Mouse (Mus musculus) heart, adult 18-20 months (tissue): ENCODE data around the gene Kif1b. TPM values are rescaled to one million over a fixed set of nuclear protein-coding genes. Genes with fewer than 3 reads are reported as not detected.
"Not testable (repeated sequence)": the region's sequence is repeated elsewhere in the genome, so short reads cannot be mapped to it uniquely, and the experiment has no call there.

ENCODE experiments used
- DNase-seq, 2 experiments: peaks; one replicate each; pipeline ENCODE4 v3.0.0; 2021 to 2022; ENCODE audit warnings: mixed read lengths in 1 of 2
- total RNA-seq, 2 experiments: library from RNA; stranded (reverse); gene quantifications; 2 replicates each; pipeline ENCODE4 v1.2.3; 2021

Gene Kif1b
- total RNA-seq, 2 experiments from 2014 or later, result 154 to 180 TPM

DNA sequence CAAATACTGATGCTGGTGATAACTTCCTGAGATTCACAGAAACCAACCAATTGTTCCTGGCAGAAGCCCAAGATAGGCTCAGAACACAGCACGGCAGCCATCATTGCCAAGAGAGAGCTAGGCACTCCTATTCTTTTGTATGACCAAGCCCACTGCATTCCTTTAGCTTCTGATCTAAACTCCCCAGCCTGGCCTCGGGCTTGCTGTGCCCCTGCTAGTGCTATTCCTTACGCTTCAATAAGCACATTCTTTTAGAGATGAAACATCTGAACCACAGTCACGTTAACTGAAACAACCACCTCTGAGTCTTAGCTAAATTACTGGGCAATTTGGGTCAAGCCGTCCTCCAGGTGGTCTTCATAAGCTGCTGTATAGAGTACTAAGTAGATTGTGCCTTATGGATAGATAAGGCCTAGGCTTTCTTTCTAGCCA lies 87.4 kb downstream of the Kif1b start:
- no peak for DNase-seq

DNA sequence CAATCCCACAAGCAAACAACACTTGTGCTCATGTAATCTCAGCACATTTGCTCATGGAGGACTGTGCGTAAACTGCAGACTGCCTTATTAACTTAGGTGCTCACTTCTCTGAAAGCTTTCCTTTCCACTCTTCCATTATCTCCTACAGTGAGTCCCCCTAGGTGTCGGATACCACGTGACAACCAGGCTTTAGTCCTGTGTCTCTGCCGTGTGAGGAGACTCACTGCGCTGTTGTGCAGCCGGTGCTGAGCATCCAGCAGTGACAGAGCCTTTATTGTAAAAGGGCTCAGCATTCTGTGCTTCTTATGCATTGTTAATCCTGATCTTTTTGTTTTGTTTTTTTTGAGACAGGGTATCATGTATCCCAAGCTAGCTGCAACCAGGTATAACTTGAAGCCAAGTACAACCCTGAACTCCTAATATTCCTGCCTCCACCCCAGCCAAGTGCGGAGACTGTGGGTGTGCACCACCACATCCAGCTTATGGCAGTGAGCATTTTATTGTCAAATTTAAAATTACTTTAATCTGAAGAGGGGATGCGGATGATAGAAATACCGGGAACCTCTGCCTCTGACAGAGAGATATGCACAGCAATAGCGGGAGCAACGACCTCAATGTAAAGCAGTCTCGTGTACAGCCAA lies 88.0 kb downstream of the Kif1b start:
- no peak for DNase-seq

DNA sequence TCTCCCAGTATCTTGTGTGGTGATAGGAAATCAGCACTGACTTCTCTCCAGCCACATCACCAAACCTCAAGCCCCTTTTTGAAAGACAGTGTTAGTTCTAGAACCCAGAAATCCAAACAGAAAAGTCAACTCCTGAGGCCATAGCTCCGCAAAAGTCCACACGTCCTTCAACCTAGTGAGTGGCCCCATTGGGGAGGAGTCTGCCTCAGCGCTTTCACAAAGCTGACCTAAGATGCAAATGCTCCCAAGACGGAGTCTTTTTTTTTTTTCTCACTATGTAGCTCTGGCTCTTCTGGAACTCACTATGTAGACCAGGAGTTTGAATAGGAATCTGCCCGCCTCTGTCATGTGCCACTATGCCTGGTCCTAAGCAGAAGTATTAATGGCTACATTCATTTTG lies 89.0 kb downstream of the Kif1b start:
- no peak for DNase-seq

DNA sequence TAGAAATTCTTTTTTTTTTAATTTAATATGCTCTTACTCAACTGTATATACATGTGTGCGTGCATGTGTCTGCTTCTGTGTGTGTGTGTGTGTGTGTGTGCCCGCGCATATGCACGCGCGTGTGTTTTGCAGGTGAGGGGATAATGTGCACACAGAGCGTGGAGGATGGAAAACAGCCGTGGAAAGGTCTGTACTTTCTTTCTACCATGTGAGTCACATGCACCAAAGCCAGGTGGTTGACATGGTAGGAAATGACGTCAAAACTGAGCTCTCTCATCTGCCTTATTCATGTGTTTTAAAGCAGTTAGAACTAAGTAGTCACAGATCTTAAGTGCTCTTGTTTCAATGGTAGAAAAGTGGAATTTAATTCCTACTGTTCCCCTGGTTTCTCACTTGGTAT lies 91.5 kb downstream of the Kif1b start:
- DNase-seq, result no peak

DNA sequence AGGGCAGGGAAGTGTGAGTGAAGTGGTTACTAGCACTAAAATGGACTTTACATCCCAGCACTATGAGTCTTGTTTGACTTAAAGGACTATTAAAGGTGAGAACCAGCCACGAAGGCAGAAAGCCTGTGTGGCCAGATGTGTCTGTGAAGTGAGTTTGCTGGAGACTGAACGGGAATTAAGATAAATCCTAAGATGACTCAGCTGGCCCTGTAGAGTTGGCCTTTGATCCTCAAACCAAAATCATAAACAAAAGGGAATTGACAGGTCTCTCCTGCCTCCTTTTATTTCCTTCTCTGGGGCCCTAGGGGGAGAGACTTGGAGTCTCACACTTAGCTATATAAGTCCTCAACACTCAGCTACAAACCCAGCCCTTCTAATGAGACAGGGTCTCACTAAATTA lies 92.1 kb downstream of the Kif1b start:
- no peak for DNase-seq

DNA sequence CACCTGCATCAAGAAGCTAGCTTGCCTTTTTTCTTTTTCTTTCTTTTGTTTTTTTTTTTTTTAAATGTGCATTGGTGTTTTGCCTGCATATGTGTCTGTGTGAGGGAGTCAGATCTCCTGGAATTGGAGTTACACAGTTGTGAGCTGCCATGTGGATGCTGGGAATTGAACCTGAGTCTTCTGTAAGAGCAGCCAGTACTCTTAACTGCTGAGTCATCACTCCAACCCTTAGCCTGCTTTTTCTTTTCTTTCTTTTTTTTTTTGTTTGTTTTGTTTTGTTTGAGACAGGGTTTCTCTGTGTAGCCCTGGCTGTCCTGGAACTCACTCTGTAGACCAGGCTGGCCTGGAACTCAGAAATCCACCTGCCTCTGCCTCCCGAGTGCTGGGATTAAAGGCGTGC lies 93.0 kb downstream of the Kif1b start:
- DNase-seq, result not testable (repeated sequence)

DNA sequence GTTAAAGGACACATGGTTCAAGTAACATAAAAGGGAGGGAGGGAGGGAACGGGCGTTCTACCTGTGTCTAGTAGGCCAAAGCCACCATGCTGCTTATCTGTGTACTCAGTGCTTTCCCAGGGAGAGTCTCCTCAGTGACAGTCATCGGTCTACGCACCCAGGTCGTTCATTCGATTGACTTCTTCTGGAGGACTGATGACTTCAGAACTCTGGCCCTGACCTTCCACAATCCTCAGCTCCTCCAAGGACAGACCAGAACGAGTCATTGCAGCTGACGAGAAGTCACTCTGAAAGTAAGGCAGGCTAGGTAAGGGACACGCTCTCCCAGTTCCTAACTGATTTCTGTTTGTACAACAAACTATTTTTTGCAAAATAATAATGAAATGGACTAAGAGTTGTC lies 94.0 kb downstream of the Kif1b start:
- no peak for DNase-seq

DNA sequence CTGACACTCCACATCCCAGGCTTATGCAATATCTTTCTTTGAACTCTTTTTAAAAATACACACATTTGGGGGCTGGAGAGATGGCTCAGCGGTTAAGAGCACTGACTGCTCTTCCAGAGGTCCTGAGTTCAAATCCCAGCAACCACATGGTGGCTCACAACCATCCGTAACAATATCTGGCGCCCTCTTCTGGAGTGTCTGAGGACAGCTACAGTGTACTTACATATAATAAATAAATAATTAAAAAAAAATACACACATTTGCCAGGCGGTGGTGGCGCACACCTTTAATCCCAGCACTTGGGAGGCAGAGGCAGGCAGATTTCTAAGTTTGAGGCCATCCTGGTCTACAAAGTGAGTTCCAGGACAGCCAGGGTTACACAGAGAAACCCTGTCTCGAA lies 96.1 kb downstream of the Kif1b start:
- DNase-seq, result peak in 1 of 2 experiments; percentile 32

DNA sequence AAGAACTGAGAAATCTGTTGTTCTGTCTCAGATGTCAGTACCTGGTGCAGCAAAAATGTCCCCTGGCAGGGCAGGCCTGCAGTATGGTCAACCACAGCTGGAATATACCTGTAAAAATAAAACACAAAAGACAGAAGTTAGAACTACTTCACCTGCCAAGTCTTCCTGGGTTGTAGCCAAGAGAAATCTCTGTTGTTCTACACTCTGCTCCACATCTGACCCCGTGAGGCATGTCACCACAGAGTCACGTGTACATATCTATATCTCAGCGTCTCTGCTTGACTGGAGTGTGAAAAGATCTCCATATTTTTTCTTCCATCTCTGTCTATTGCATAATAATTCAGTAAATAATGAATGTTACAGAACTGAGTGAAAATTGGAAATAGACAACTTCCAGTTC lies 105.0 kb downstream of the Kif1b start:
- DNase-seq, result no peak

DNA sequence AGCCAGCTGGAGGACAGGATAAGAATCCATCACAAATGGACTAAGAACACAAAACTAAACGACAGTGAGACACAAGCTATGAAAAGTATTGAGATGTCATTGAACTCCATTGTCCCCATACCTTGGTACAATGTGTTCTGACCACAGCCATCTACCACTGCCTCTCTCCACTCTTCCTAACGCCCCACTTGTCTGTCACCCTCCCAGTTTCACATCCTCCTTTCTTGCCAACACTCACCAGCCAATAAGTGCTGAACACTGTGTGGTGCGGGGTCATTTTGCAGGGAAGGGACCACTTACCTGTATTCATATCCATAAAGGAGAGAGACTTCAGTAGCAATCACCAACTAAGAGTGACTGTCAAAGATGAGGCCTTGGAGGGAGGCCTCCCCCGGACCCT lies 106.4 kb downstream of the Kif1b start:
- DNase-seq, result no peak

DNA sequence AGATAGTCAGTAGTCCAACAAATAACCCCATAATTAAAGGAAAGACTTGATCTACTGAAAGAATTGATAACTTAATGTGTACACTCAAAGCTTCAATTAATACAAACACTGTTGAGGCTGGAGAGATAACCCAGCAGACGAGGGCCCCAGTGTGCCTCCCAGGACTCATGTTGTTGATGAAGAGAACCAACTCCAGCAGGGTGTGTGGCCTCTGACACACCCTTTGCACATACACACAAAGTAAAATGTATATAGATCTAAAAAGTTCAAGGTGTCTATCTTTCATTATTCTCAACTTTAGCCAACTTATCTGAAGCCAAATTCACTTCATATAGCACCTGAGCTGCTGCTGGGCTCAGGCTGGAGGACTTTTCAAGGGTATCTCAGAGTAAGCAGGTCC lies 110.3 kb downstream of the Kif1b start:
- no peak for DNase-seq

DNA sequence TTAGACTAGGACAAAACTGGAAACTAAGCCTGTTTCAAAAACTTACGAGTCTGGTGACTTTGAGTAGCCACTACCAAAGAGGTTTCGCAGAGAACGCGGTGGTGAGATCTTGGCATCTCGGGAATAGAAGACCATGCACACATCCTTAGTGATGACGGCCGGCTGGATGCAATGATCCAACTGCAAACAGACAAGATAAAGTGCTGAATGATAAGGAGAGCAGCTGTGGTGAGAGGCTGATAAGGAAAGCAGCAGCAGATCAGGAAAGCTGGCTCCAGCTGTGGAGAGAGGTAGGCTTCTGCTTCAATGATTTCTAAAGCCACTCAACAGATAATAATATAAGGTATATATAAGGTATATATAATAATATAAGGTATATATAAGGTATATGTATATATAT lies 116.4 kb downstream of the Kif1b start:
- no peak for DNase-seq

DNA sequence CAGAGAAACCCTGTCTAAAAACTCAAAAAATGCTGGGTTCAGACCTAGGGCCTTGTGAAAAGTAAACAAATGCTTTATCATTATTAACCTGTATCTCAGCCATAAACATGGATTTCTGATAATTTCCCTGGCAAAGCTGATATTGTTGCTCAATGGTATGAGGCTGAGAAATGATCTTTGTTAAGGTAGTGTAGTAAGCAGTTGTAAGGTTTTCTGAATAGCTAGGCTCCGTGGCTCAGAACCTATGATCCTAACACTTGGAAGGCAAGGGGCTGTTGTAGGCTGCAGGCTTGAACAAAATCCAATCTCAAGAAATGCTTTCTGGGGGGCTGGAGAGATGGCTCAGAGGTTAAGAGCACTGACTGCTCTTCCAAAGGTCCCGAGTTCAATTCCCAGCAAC lies 118.9 kb downstream of the Kif1b start:
- DNase-seq, result no peak

DNA sequence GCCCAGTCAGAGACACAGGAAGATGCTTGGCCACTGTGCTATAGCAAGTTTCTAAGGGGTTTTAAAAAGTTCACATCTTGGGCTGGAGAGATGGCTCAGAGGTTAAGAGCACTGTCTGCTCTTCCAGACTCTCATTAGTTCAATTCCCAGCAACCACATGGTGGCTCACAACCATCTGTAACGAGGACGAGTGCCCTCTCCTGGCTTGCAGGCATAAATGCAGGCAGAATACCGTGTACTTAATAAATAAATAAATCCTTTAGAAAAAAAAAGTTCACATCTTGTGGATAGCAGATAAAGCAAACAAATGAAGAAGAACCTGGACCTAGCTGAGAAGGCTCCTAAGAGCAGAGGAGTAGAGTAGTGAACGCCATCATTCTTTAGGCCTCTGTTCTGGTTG lies 124.7 kb downstream of the Kif1b start:
- DNase-seq, result peak in 1 of 2 experiments; percentile 39

DNA sequence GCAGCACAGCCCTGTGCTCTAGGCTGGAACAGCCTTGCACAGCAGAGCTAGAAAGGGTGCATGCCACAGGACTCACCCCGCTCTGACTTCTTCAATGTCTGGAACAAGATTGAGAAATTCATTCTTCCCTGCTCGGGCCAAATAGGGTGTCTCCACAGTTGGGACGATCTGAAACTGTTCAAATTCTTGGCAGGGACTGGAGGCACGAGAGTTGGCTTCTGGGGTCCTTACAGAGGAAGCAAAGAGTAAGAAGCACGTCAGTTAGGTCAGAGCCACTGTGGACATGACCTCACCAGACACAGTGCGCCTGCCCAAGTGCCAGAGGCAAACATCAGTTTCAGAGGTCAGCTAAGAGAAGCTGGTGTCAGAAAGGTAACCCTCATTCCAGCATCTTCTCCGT lies 125.3 kb downstream of the Kif1b start:
- DNase-seq, result peak; percentile 30 to 69

DNA sequence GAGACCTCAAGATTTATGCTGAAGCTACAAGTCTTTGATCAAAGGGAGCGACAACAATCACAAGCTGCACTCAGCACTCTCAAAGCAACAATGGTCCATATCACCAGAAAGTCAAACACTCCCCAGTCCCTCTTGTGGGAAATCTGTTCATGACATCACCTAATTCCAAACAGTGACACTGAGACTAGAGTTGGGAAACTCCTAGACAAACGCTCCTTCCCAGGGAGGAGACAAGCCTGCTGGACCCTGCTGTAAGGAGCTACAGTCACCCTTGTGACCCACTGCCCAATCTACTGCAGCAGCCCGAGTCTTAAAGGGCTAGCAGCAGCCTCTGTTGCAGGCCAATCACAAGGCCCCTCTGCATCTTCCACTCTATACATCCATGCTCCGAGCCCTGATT lies 127.9 kb downstream of the Kif1b start:
- peak in 1 of 2 experiments; percentile 28 for DNase-seq

DNA sequence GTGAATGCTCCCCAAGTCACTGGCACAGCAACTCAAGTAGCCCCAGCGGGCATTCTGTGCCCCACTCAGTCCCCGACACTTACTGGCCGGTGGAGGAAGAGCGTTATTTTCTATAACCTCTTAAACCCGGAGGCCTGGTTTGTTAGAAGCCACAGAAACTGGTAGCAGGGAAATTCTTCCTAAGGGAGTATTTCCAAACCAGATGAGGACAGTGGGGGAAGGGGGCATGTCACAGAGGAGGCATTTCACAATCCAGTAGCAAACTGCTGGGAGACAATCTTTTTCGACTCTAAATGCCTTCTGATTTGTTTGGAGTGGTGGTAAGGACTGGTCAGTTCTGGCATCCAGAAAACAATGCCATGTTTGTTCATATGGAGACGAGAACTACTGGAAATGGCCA lies 128.3 kb downstream of the Kif1b start:
- DNase-seq, result no peak

DNA sequence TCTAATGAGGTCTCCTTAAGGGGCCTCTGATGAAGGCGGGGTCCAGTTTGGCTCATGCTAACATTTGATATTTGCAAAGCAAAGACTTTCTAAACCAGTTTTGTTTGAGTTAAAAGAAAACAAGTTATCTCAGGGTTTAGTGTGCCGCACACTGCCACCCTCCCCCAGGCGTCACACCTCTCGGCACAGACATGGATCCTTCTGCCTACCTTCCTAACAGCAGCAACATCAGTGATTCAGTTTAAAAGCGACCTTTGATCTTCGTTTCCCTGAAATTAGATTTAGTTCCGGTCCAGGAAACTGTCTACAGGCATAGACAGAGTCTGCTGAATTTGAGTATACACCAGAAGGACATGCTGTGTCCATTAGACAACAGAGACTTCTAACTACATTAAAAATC lies 129.2 kb downstream of the Kif1b start:
- no peak for DNase-seq

DNA sequence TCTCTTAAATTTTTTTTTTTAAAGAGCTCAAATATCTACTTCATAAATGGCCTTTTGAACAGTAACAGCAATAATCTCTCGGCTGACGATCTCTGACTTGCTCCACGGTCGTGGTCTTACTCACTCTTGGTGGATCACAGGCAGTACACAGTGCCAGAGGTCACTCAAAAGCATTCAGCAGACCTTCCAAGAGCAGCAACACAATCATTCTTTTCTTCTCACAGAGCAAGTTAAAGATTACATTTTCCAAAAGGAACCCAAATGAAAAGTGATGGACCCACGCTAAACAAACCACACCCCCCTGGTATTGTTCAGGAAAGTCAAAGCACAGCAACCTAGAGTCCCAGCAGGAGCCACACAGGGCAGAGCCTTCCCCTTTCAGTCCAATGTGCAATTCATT lies 130.4 kb downstream of the Kif1b start:
- DNase-seq, result no peak

DNA sequence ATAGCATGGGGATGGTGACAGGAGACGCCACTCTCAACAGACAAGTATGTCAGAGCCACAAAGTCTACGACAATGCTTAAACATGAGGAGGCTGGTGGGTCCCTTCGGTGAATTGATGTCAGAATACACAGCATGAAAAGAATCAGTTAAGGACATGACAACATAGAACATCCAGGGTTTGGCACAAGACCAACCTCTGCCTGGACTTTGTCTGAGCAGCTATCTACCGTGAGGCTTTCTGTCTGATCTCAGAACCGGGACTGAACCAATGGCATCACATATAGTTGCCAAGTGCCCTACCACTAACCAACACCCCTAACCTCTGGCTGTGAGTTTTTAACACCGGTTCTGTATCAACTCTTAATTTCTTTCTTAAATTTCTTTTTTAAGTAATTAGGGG lies 130.8 kb downstream of the Kif1b start:
- DNase-seq, result no peak

DNA sequence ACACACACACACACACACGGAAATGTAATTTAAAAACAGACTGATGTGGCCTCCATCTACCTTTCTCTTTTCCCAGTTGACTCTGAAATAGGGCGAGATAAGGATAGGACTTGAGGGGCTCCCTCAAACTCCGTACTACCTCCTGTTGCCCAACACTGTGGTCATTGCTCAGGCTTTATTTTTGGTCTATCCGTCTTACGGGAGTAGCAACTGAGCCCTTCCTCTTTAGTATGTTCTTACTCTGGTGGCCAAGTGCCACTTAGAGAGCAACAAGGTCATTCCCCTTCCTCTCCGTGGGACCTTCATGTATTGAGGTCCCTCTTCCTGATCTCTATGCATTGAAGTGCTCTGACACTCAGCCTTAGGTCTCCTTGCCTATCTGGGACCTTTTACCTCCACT lies 133.8 kb downstream of the Kif1b start:
- peak in 1 of 2 experiments; percentile 20 for DNase-seq

DNA sequence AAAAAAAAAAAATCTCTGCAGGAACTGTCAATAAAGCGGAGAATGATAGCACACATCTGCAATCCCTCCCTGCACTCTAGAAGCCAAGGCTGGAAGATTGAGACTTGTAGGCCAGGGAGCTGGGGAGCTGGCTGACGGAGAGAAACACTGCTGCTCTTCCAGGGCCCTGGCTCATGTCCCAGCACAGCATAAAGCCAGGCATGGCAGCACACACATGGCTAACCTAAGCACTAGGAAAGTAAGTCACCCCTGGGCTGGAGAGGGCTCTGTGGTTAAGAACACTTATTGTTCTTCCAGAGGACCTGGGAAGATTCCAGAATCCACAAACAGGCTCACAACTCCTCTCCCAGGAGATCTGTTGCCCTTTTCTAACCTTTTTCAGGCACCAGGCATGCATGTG lies 134.8 kb downstream of the Kif1b start:
- DNase-seq, result peak; percentile 80 to 85

DNA sequence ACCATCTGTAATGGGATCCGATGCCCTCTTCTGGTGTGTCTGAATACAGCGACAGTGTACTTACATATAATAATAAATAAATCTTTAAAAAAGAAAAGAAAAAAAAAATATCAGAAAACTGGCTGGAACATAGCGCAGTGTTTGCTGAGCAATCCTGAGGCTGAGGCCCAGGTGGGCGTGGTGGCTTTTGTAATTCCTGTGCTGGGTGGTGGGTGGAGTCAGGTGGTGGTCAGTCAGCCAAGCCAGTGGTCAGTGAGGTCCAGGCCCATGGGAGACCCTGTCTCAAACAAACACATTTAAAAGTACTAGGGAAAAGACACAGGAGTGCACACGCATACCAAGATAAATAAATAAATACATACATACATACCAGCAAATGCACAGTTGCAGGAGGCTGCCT lies 135.4 kb downstream of the Kif1b start:
- peak; percentile 66 to 69 for DNase-seq

DNA sequence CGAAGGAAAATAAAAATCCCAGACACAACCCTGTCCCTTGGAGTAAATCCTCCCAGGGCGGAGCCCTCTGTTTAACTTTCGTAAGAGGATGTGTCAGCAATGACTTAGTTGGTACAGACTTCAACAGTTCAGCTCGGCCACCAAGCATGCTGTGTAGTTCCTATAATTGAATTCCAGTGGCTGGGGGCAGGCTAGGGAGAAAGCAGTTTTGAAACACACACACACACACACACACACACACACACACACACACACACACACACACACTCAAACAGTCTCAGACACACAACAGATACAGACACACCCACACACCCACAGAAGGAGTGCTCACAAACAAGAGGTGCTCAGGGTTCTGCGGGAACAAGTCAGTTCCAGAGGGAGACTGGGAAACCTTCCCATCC lies 135.9 kb downstream of the Kif1b start:
- peak; percentile 56 to 73 for DNase-seq

DNA sequence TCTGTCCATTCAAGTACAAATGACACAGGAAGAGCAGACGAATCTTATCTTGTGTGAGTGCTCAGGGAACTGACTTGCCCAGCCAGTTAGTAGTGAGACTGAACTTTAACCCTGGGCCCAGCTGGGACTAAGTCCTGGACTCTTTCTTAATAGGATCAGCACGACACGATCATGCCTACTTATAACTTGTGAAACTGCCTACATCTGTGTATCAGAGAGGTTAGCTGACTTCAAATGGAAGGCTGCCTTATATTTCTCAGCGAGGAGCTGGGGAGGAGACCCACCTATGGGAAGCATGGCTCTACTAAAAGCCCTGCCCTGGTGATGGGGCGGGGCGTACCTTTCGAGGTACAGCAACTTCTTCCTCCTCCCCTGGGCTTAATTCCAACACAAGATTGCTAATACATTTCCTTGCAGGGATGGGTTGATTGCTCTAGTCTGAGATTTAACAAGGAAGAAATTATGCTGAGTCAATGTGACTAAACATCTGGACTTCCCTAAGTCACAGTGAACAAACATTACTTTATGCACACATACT lies 137.0 kb downstream of the Kif1b start:
- peak; percentile 47 to 48 for DNase-seq
